Mouse (Mus musculus) CH12F3 (cell line): ENCODE results near the gene Rnf168.

Experiments
- in situ Hi-C: fragments of 300-500 bp; cut with MboI; formaldehyde crosslinking; loops from 2 replicates; pipeline ENCODE4 v1.14.3; 2020; ENCODE audit warnings: low sequenced_read_pairs

The Rnf168 gene

DNA sequence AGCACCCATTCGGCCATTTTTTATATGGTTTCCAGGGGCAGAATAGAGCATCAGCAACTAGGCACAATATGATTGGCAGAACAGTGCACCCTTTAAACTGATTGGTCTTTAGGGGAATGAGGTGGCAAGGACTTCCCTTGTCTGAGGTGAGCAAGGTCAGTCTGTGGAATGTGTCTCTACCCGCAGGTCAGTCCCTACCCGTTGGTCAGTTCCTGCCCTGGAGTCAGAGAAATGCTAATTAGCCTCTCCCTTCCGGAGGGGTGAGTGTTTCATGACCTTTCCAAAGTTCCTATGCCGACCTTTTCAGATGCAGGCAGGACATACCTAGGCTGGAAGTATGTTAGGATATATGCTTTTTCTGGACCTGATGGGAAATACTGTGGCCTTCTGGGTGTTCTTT lies 35.1 kb downstream of the Rnf168 start:
- in situ Hi-C loops: no loop called here

DNA sequence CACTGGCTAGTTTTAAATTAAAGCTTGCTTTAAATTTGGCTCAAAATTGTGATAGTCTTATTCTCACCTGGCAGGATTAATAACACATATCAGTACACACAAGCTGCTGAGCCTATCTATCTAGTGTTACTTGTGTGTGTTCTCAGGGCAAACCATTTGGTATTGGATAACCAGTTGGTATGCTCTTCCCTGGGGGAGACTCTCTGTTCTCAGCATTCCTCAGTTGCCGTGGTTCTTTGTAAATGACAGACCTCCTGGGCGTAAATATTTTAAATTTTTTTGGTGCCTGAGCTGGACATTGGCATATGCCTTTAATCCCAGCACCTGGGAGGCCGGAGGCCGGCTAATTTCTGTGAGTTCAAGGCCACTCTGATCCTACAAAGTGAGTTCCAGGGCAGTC lies 35.6 kb downstream of the Rnf168 start:
- in situ Hi-C loops: no loop called here

DNA sequence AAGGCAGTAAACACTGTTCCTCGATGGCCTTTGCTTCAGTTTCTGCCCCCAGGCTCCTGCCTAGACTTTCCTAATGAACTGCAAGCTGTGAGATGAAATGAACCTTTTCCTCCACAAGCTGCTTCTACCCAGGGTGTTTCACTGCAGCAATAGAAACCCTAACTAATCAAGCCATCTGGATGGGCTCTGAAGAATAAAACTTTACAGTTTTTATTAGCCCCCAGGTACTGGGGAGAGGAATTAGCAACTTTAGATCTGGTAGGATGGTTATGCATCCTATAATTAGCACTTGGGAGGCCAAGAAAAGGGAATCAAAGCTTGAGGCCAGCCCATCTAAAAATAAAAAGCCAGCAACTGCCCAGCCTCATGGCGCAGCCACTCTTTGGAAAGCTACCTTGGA lies 39.3 kb downstream of the Rnf168 start:
- in situ Hi-C loops: no loop called here

DNA sequence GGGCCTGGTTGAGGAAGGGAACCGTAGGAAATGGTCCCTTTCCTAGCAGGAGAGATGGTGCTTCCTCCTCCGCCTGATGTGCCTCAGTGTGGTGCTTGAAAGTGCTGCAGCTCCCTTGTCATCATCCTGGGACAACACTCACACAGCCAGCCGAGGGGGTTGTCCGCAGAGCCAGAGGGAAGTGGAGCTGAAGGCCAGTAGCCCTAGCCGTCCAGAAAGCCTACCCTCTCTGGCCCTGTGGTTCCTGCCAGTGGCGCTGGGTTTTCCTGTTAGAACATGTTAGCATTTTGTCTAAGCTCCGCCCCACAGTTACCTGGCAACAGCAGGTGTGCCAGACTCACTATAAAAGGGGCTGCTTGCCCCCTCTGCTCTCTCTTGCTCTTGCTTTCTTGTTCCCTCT lies 46.7 kb downstream of the Rnf168 start:
- in situ Hi-C loops: no loop called here

DNA sequence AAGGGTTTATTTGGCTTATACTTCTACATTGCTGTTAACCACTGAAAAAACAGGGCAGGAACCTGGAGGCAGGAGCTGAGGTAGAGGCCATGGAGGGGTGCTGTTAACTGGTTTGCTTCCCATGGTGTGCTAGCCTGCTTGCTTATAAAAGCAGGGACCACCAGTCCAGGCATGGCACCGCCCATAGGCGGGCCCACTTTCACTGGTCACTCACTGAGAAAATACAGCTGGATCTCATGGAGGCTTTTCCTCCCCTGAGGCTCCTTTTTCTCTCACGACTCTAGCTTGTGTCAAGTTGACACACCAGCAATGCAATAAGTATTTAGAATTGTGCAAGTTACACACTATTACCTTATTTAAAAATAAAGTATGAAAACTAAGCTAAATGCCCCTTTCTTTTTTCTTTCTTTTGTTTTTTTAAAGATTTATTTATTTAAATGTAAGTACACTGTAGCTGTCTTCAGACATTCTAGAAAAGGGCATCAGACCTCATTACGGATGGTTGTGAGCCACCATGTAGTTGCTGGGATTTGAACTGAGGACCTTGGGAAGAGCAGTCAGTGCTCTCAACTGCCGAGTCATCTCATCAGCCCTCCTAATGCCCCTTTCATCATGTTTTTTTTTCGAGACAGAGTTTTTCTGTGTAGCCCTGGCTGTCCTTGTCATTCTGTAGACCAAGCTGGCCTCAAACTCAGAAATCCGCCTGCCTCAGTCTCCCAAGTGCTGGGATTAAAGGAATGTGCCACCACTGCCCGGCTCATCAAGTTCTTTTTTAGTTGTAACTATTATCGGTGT lies 53.8 kb downstream of the Rnf168 start:
- in situ Hi-C loops: no loop called here

DNA sequence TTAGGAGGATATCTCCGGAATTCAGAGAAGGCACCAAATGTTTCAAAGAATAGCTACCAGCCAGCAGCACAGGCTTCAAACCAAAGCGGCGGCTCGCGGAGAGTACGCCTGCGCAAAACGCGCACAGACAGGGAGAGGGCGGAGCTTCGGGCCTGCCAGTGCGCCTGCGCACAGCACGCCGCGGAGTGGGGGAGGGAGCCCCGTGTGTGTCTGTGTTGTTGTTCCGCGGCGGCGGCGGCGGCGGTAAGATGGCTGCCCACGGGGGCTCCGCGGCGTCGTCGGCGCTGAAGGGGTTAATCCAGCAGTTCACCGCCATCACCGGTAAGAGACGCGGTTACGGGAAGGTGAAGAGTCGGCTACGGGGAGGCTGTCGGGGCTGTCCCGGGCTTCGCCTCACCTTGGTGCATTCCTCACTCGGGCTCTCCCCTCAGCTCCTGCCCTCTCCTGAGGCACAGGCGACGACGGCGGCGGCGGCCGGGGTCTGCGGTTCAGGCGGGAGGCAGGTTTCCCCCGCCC lies 54.8 kb downstream of the Rnf168 start, which contains the start of gene Ubxn7:
Gene Ubxn7 (plus strand): TSS at position 218 of the 516 bp plus-strand sequence.
- in situ Hi-C loops: no loop called here

DNA sequence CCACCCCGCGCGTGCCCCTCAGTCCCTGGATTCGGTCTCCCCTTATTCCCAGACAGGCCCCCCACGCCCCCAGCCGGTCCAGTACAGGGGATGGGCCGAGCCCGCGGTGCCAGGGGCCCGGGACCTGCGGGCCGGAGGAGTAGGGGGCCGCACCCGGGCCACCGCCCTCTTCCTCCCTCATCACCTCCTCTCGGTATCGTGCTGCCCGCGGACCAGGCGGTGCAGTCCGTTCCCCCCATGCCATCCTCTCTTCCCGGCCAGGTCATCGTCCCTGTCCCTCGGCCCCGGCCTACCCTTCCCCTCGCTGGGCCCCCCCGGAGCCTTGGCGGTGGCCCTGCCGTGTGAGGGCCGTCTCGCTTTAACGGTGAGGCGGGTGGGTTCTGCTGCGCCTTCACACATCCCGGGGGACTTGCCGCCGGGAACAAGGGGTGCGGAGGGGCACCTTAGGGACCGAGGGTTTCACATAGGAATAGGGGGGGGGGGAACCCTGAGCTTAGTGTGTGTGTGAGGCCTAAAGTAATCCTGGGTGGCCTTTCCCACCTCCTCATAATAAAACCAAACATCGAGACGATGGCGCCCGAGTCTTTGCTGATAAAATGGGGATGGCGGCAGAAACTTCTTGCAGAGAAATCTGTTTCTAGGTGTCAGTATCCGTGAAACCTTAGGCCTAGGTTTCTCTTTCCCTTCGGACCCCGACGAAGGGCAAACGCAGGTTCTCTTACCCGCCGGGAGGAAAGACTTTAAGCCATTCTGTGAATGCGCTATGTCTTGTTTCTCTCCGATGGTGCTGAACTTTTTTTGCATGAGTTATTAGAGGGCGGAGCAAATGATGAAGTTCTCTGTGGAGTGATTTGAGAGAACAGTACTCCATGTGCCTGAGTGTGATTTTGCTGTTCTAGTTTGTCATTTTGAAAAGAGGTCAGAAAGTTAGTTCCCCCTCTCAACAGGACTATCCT lies 55.6 kb downstream of the Rnf168 start:
- in situ Hi-C loops: no loop called here

DNA sequence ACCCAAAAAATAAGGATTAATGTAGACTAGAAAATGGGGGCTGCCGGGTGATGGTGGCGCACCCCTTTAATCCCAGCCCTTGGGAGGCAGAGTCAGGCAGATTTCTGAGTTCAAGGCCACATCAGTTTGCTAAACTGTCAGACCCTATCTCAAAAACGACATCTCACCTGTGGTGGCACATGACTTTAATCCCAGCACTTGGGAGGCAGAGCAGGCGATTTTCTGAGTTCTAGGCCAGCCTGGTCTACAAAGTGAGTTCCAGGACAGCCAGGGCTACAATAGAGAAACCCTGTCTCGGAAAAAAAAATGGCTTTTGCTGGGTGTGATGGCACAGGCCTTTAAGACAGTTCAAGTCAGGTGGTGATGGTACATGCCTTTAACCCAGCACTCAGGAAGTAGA lies 57.9 kb downstream of the Rnf168 start:
- in situ Hi-C loops: no loop called here

DNA sequence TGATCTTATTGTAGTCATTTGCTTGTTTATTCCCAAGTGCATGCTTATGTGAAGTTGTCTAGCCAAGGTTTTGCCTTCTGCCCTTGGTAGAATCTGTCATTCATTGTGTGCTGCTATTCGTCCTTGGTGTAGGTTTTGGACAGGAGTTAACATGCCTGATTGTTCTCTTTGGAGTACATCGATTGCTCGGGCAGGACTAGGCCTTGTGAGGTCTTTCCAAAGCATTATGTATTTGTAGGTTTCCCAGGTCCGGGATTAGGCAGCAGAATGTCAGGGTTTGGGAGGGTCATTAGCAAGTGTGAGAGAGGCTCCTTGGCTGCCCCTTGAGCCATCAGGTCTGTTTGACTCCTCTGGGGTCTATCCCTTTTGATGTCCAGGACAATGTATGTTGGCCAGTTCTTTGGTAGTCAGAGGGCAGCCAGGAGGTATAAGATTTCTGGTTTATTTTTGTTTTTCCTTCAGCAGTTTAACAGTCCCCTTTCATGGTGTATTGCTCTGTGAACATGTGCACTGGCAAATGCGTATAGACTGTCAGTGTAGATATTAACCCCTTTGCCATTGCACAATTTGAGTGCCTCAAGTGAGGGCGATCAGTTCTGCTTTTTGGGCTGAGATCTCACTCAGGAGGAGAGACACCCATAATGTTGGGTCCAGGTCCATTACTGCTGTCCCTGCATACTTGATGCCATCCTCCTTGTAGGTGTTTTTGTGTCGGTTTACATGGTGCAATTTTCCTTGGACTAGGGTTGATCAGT lies 58.9 kb downstream of the Rnf168 start:
- in situ Hi-C loops: no loop called here

DNA sequence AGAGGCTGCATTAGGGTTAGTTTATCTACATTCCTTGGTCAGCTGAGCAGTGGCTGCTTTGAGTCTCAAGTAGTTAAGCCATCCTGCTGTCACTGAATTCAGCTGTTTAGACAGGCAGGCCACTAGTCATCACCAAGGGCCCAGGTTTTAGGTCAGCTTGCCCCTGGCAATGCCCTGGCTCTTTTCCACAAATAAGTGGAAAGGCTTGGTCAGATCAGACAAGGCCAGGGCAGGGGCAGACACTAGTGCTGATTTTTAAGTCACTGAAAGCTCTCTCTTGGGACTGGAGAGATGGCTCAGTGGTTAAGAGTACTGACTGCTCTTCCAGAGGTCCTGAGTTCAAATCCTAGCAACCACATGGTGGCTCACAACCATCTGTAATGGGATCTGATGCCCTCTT lies 59.7 kb downstream of the Rnf168 start:
- in situ Hi-C loops: no loop called here

DNA sequence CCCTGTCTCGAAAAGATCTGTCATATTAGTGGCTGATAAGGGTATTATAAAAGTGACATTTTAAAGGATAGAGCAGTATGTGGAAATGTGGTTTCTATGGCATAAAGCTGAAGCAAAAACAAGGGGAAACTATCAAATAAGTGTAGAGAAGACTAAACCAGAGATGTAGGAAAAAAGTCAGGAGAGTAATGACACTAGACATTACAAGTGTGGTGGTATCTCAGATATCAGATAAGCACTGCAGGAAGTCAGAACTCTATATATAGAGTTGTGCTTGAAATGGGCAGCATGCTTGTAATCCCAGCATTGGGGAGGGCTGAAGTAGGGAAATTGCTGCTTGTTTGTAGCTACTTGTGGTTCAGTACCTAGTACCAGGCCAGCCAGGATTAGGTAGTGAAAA lies 63.2 kb downstream of the Rnf168 start:
- in situ Hi-C loops: no loop called here

DNA sequence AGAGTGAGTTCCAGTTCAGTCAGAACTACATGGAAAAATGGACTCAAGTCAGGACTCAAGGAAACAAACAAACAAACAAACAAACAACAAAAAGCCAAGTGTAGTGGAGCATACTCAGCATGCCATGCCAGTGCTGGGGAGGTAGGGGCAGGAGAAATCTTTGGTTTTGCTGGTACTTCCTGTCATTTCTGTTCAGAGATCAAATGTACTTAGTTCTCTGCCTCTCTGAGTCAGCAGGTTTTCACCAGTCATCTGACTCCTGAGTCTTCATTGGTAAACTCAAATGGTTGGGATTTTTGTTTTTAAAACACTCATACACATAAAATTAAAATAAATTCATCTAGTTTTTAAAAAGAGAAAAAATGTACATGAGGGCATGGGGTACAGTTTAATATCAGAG lies 68.3 kb downstream of the Rnf168 start:
- in situ Hi-C loops: no loop called here

DNA sequence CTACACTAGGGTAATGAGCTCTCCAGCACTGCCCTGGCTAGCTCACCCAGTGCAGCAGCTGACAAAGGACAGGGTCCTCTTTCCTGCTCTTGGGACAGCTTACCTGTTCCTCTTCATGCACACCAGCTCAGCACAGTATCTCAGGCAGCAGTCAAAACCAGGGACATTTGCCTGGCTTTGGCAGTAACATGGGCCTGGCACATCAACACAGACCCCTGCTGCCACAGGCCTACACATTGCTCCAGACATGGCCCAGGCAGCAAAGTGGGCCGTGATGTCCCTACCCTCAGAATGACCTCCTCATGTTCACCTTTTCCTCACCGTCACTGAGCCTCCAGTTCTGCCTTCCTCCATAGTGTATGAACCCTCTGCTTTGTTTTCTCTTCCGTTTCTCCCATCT lies 73.5 kb downstream of the Rnf168 start:
- in situ Hi-C loops: no loop called here
